Mouse (Mus musculus) neural tube, embryonic 12.5 days (tissue): ENCODE data around the gene Rims4. TPM values are rescaled to one million over a fixed set of nuclear protein-coding genes. Genes with fewer than 3 reads are reported as not detected.

Experiments
- ATAC-seq: fragments of 200-750 bp; cut with Nextera tagmentation; 2 replicates; pipeline ENCODE4 v1.8.0; 2017; ENCODE audit warnings: low read depth, mild to moderate bottlenecking, moderate TSS enrichment, moderate library complexity; ENCODE audit not compliant: low FRiP score
- H3K27ac ChIP-seq: fragments of 300-500 bp; sonication (generic); 2 replicates; pipeline ENCODE4 v1.5.1; 2016
- H3K27me3 ChIP-seq: fragments of 300-500 bp; sonication (generic); replicated peaks from 2 replicates; pipeline ENCODE4 v1.6.1; 2016; ENCODE audit warnings: mild to moderate bottlenecking
- H3K36me3 ChIP-seq: fragments of 300-500 bp; sonication (generic); 2 replicates; pipeline ENCODE4 v1.6.1; 2016; ENCODE audit warnings: mild to moderate bottlenecking
- H3K4me1 ChIP-seq: fragments of 300-500 bp; sonication (generic); 2 replicates; pipeline ENCODE4 v1.6.1; 2016
- H3K4me2 ChIP-seq: fragments of 300-500 bp; sonication (generic); replicated peaks from 2 replicates; pipeline ENCODE4 v1.6.1; 2016; ENCODE audit warnings: mild to moderate bottlenecking
- H3K4me3 ChIP-seq: fragments of 300-500 bp; sonication (generic); 2 replicates; pipeline ENCODE4 v1.5.1; 2016
- H3K9ac ChIP-seq: fragments of 300-500 bp; sonication (generic); 2 replicates; pipeline ENCODE4 v1.6.1; 2016; ENCODE audit warnings: mild to moderate bottlenecking
- H3K9me3 ChIP-seq: fragments of 300-500 bp; sonication (generic); 2 replicates; pipeline ENCODE4 v1.6.1; 2016; ENCODE audit warnings: mild to moderate bottlenecking
- WGBS: fragments of 180-500 bp; shearing (Covaris S2); methylation state at CpG from one replicate; pipeline ENCODE4 v1.1.7; 2016; 5-methylcytosine and 5-hydroxymethylcytosine counted together
- polyA plus RNA-seq: library from polyadenylated mRNA; unstranded; fragments of >200 nt; fragmentation: Nextera tagmentation; extraction: Ambion mirVana; gene quantifications from 2 replicates; pipeline ENCODE4 v1.2.1, GENCODE M21; 2016

The Rims4 gene
- polyA plus RNA-seq, result 5.0 and 5.2 TPM in 2 replicates

GRCm38 (mm10) chr2:163918317-163919258 lies at the start of gene Rims4:
Rims4 (minus strand) TSS chr2:163918683.
- peak within 1 kb of the TSS; percentile 64 for H3K4me3 ChIP-seq
- no peaks in the 10 kb centered on the region for H3K9me3 ChIP-seq
- H3K27me3 ChIP-seq, result peaks cover 57% of the 10 kb centered on the region
- H3K27ac ChIP-seq, result no peak within 1 kb of the TSS
- peak; percentile 68 for ATAC-seq
- peaks cover 14% of the 10 kb centered on the region for H3K4me1 ChIP-seq
- H3K4me2 ChIP-seq, result peak within 1 kb of the TSS; percentile 90
- H3K36me3 ChIP-seq, result no peaks in the 10 kb centered on the region
- H3K9ac ChIP-seq, result peak within 1 kb of the TSS; percentile 74
- under 1% methylated on average over 78 of the region's 115 CpGs for WGBS

- Histone ChIP-seq H3K27ac (no peak overlapping the region), H3K4me2 (no peak overlapping the region), H3K9me3 (no peaks in the 10 kb centered on the region), H3K9ac (no peak overlapping the region), H3K36me3 (no peaks in the 10 kb centered on the region), H3K4me3 (no peak overlapping the region), H3K4me1 (peaks cover 7% of the 10 kb centered on the region; the same call in 1 of the 2 replicates), H3K27me3 (no peaks in the 10 kb centered on the region)
- ATAC-seq, result no peak
- WGBS, result 64% methylated on average over 7 of the region's 7 CpGs
Observed at GRCm38 (mm10) chr2:163965706-163966105, 47.2 kb upstream of the Rims4 start.

- no peak overlapping the region for H3K27ac ChIP-seq
- WGBS, result 60% methylated on average over 19 of the region's 19 CpGs
- no peaks in the 10 kb centered on the region for H3K36me3 ChIP-seq
- H3K27me3 ChIP-seq, result no peaks in the 10 kb centered on the region
- H3K9me3 ChIP-seq, result no peaks in the 10 kb centered on the region
- peaks cover 7% of the 10 kb centered on the region; the same call in 1 of the 2 replicates for H3K4me1 ChIP-seq
- H3K4me3 ChIP-seq, result no peak overlapping the region
- H3K4me2 ChIP-seq, result no peak overlapping the region
- no peak for ATAC-seq
- no peak overlapping the region for H3K9ac ChIP-seq
Observed at GRCm38 (mm10) chr2:163964606-163965560, 46.4 kb upstream of the Rims4 start.

GRCm38 (mm10) chr2:163953622-163954310 lies 35.3 kb upstream of the Rims4 start:
- no peaks in the 10 kb centered on the region for H3K4me1 ChIP-seq
- no peak overlapping the region for H3K4me3 ChIP-seq
- H3K27me3 ChIP-seq, result no peaks in the 10 kb centered on the region; the same call in 1 of the 2 replicates
- H3K36me3 ChIP-seq, result no peaks in the 10 kb centered on the region
- 31% methylated on average over 7 of the region's 7 CpGs for WGBS
- no peak for ATAC-seq
- H3K4me2 ChIP-seq, result no peak overlapping the region
- H3K9ac ChIP-seq, result no peak overlapping the region
- no peaks in the 10 kb centered on the region for H3K9me3 ChIP-seq
- H3K27ac ChIP-seq, result no peak overlapping the region

GRCm38 (mm10) chr2:163951770-163952169 lies 33.3 kb upstream of the Rims4 start:
- no peaks in the 10 kb centered on the region for H3K9me3 ChIP-seq
- no peak overlapping the region for H3K4me2 ChIP-seq
- ATAC-seq, result no peak
- no peak overlapping the region for H3K27ac ChIP-seq
- no peaks in the 10 kb centered on the region; the same call in 1 of the 2 replicates for H3K27me3 ChIP-seq
- no peaks in the 10 kb centered on the region for H3K4me1 ChIP-seq
- no peak overlapping the region for H3K9ac ChIP-seq
- WGBS, result 22% methylated on average over 4 of the region's 4 CpGs
- H3K36me3 ChIP-seq, result no peaks in the 10 kb centered on the region
- H3K4me3 ChIP-seq, result no peak overlapping the region

GRCm38 (mm10) chr2:163947976-163948375 lies 29.5 kb upstream of the Rims4 start:
- no peak overlapping the region for H3K4me3 ChIP-seq
- no peaks in the 10 kb centered on the region for H3K36me3 ChIP-seq
- H3K9me3 ChIP-seq, result no peaks in the 10 kb centered on the region
- H3K4me2 ChIP-seq, result no peak overlapping the region
- H3K27ac ChIP-seq, result no peak overlapping the region
- 62% methylated on average over 7 of the region's 7 CpGs for WGBS
- no peaks in the 10 kb centered on the region; the same call in 1 of the 2 replicates for H3K27me3 ChIP-seq
- no peaks in the 10 kb centered on the region for H3K4me1 ChIP-seq
- ATAC-seq, result no peak
- no peak overlapping the region for H3K9ac ChIP-seq

GRCm38 (mm10) chr2:163946221-163946620 lies 27.7 kb upstream of the Rims4 start:
- Histone ChIP-seq H3K4me3 (no peak overlapping the region), H3K27ac (no peak overlapping the region), H3K9ac (no peak overlapping the region), H3K27me3 (no peaks in the 10 kb centered on the region; the same call in 1 of the 2 replicates), H3K4me2 (no peak overlapping the region), H3K9me3 (no peaks in the 10 kb centered on the region), H3K36me3 (no peaks in the 10 kb centered on the region), H3K4me1 (no peaks in the 10 kb centered on the region)
- WGBS, result 77% methylated on average over 15 of the region's 15 CpGs
- no peak for ATAC-seq

- H3K9ac ChIP-seq, result no peak overlapping the region
- no peaks in the 10 kb centered on the region for H3K36me3 ChIP-seq
- H3K4me3 ChIP-seq, result no peak overlapping the region
- H3K27me3 ChIP-seq, result no peaks in the 10 kb centered on the region; the same call in 1 of the 2 replicates
- H3K9me3 ChIP-seq, result no peaks in the 10 kb centered on the region
- H3K27ac ChIP-seq, result no peak overlapping the region
- H3K4me2 ChIP-seq, result no peak overlapping the region
- no peak for ATAC-seq
- H3K4me1 ChIP-seq, result no peaks in the 10 kb centered on the region
- 86% methylated on average over 8 of the region's 8 CpGs for WGBS
Observed at GRCm38 (mm10) chr2:163944511-163944910, 26.0 kb upstream of the Rims4 start.

GRCm38 (mm10) chr2:163943056-163943455 lies 24.6 kb upstream of the Rims4 start:
- no peak overlapping the region for H3K4me2 ChIP-seq
- no peak overlapping the region for H3K27ac ChIP-seq
- no peaks in the 10 kb centered on the region for H3K36me3 ChIP-seq
- H3K27me3 ChIP-seq, result no peaks in the 10 kb centered on the region
- no peaks in the 10 kb centered on the region for H3K9me3 ChIP-seq
- WGBS, result 81% methylated on average over 6 of the region's 6 CpGs
- no peaks in the 10 kb centered on the region for H3K4me1 ChIP-seq
- no peak overlapping the region for H3K9ac ChIP-seq
- H3K4me3 ChIP-seq, result no peak overlapping the region
- no peak for ATAC-seq

- H3K27me3 ChIP-seq, result no peaks in the 10 kb centered on the region
- H3K4me2 ChIP-seq, result no peak overlapping the region
- ATAC-seq, result no peak
- no peak overlapping the region for H3K4me3 ChIP-seq
- H3K9ac ChIP-seq, result no peak overlapping the region
- H3K9me3 ChIP-seq, result no peaks in the 10 kb centered on the region
- no peaks in the 10 kb centered on the region for H3K36me3 ChIP-seq
- WGBS, result 50% methylated on average over 8 of the region's 8 CpGs
- no peak overlapping the region for H3K27ac ChIP-seq
- H3K4me1 ChIP-seq, result no peaks in the 10 kb centered on the region
Observed at GRCm38 (mm10) chr2:163939522-163939921, 21.0 kb upstream of the Rims4 start.

GRCm38 (mm10) chr2:163932151-163932550 lies 13.7 kb upstream of the Rims4 start:
- H3K9ac ChIP-seq, result no peak overlapping the region
- H3K4me1 ChIP-seq, result no peaks in the 10 kb centered on the region
- H3K9me3 ChIP-seq, result no peaks in the 10 kb centered on the region
- 47% methylated on average over 7 of the region's 7 CpGs for WGBS
- H3K27me3 ChIP-seq, result no peaks in the 10 kb centered on the region
- H3K4me2 ChIP-seq, result no peak overlapping the region
- ATAC-seq, result no peak
- no peak overlapping the region for H3K27ac ChIP-seq
- no peak overlapping the region for H3K4me3 ChIP-seq
- H3K36me3 ChIP-seq, result no peaks in the 10 kb centered on the region
